ENCODE assay signal across 8 mouse cellular contexts in the genomic region with DNA sequence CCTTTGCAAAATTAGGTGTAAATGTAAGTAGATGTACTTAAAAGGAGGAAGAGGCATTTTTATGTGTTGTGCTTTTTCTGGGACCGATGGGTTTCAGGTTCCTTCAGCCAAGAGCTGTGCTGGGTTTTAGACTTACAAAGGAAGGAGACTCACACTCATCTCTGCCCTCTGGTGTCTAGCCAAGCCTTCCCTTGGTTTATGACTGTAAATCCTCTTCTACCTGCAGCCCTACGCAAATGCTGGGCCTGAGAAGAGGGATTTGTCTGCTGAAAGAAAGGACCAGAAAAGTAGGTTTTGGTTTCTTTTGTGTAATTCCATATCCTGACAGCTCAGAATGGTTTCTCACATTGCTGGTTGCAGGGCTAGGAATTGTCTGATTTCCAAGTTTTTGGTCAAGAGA. TPM values are rescaled to one million over a fixed set of nuclear protein-coding genes. Genes with fewer than 3 reads are reported as not detected.
A peak's percentile ranks its signal among the peaks of the same experiment; 100 is the strongest.
DNase-seq lines count a peak whose midpoint lies in the region; ATAC-seq and TF ChIP-seq lines count a peak whose summit lies in the region.

No protein-coding gene starts in this region.

- DNase-seq in gastrocnemius, adult 2 months = no peak
- DNase-seq in gastrocnemius, postnatal 10 days = no peak
- DNase-seq in thymus, postnatal 0 days (ENCODE audit: low spot score) = peak; percentile 21
- no peak for DNase-seq in thymus, postnatal 14 days
- DNase-seq in hindbrain, embryonic 10.5 days (ENCODE audit: low spot score) = no peak

- H3K4me1 ChIP-seq in hindbrain, embryonic 10.5 days (replicated peaks) = peaks cover 55% of the 10 kb centered on the region

- H3K27me3 ChIP-seq in hindbrain, embryonic 10.5 days (ENCODE audit: insufficient read depth, poor library complexity, severe bottlenecking) = peaks cover 3% of the 10 kb centered on the region

- peak overlapping the region; percentile 90 for H3K27ac ChIP-seq in gastrocnemius, adult 2 months
- H3K27ac ChIP-seq in hindbrain, embryonic 10.5 days = peak overlapping the region; percentile 95; the same call in 1 of the 2 replicates
- H3K27ac ChIP-seq in macrophage = peak overlapping the region; percentile 67

- peak overlapping the region; percentile 91 for H3K4me3 ChIP-seq in gastrocnemius, adult 2 months
- H3K4me3 ChIP-seq in hindbrain, embryonic 10.5 days = peak overlapping the region; percentile 81
- peak overlapping the region; percentile 75 for H3K4me3 ChIP-seq in macrophage (ENCODE audit: inconsistent target)

- no peak for TF ChIP-seq CTCF in gastrocnemius, adult 2 months (IDR thresholded peaks at IDR 0.05)

- H3K79me2 ChIP-seq in macrophage (ENCODE audit: inconsistent target) = peaks cover 64% of the 10 kb centered on the region

- 35% methylated on average over 2 of the region's 2 CpGs for WGBS in hindbrain, embryonic 10.5 days
- WGBS in macrophage (ENCODE audit: missing documents) = 41% methylated on average over 2 of the region's 2 CpGs

- intact Hi-C loops in gastrocnemius, adult 2 months (cut with DNase I) = loop anchor here (5.0 kb wide), 3 partner anchors 64 to 171 kb away; no protein-coding TSS in a partner anchor

- no peak for ATAC-seq in megakaryocyte-erythroid progenitor cell, adult 5-6 weeks (replicated peaks; ENCODE audit: low FRiP score, low TSS enrichment, poor library complexity, severe bottlenecking)
- no peak for ATAC-seq in frontal cortex, adult (ENCODE audit: low TSS enrichment)

- no peaks in the 10 kb centered on the region for H3K36me3 ChIP-seq in hindbrain, embryonic 10.5 days
- no peaks in the 10 kb centered on the region for H3K36me3 ChIP-seq in macrophage (ENCODE audit: inconsistent target)

- no peaks in the 10 kb centered on the region for H3K9me3 ChIP-seq in hindbrain, embryonic 10.5 days

RNA-seq across cellular contexts. Expression of a gene that starts 1.3 kb away (rescaled TPM):
- total RNA-seq in gastrocnemius, adult 2 months (2021) = 100 to 1,000 TPM in 1 of 2 experiments, 10 to 100 TPM in 1; 98.0 to 105 TPM
- total RNA-seq in gastrocnemius, postnatal 10 days (2021) = 100 to 1,000 TPM in 1 of 2 experiments, 10 to 100 TPM in 1; 84.7 to 105 TPM
- 2.6 TPM in 2 replicates for polyA plus RNA-seq in thymus, postnatal 0 days (2015; fragmentation: Nextera tagmentation; extraction: Ambion mirVana)
- polyA plus RNA-seq in hindbrain, embryonic 10.5 days (2016; fragmentation: Nextera tagmentation; extraction: Ambion mirVana) = 41.6 and 43.0 TPM in 2 replicates
- total RNA-seq in macrophage (2018; cell fraction: chromatin; rRNA removed) = 100 to 1,000 TPM in 2 of 26 experiments, 10 to 100 TPM in 21, 1 to 10 TPM in 3; 6.6 to 157 (median 26.2) TPM
- 100 to 1,000 TPM in 1 of 26 experiments, 10 to 100 TPM in 25; 16.9 to 133 (median 47.2) TPM for total RNA-seq in macrophage (2018; cell fraction: cytosol; rRNA removed)
- 100 to 1,000 TPM in 4 of 26 experiments, 10 to 100 TPM in 22; 13.1 to 212 (median 57.6) TPM for total RNA-seq in macrophage (2018; cell fraction: nucleus; rRNA removed)
- 13.3 to 105 TPM (median 18.9 TPM) in 3 replicates for polyA plus RNA-seq in macrophage (2018)
- 61.6 and 63.5 TPM in 2 replicates for total RNA-seq in megakaryocyte-erythroid progenitor cell, adult 5-6 weeks (2014; fragmentation: Nextera tagmentation)
- 89.4 and 101 TPM in 2 replicates for total RNA-seq in megakaryocyte-erythroid progenitor cell, adult 5-6 weeks (2017)
